In the genomic region with DNA sequence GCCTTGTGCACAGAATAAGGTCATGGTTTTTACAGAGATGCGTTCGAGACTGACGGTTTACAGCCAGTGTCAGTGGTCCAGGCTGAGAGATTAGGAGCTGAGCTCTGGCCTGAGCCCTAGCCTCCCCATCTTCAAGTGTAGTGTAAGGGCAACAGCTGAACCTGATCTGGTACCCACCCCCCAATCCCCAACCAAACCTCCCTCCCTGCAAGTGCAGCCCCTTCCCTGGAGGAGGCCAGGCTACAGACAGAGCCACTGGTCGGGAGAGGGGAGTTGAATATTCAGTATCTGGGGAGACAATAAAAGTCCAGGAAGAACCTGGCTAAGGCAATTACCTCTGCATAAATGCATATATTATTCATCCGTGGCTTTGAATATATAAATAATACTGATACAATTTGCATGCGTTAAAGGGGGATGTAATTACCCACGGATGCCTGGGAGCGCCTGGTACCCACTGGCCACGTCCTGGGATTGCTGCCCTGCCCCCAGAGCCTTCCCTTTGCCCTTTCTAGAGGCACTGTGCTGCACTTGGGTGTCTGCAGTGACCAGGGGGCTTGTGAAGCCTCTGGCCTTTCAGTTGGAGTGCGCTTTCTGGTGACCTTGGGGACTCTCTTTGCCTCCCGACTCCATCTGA, we compare ENCODE assay signal across 21 mouse cellular contexts.
DNase-seq lines count a peak whose midpoint lies in the region; ATAC-seq and TF ChIP-seq lines count a peak whose summit lies in the region.
"Had no signal": no experiment of that assay in that cellular context is flagged by ENCODE, and none has a peak within 500 bp of the region (broad histone marks: within the 10 kb centered on the region; RNA-seq: fewer than 3 reads in every experiment).

No protein-coding gene starts in this region.

- H3K27me3 ChIP-seq in hindbrain, embryonic 11.5 days (ENCODE audit: control insufficient read depth, insufficient read depth, low read length) = no peaks in the 10 kb centered on the region
- H3K27me3 ChIP-seq in hindbrain, postnatal 0 days (ENCODE audit: insufficient read depth, low read length) = no peaks in the 10 kb centered on the region
- no peaks in the 10 kb centered on the region for H3K27me3 ChIP-seq in forebrain, embryonic 16.5 days (replicated peaks; ENCODE audit: control insufficient read depth, insufficient read depth, low read length)
- H3K27me3 ChIP-seq in midbrain, embryonic 15.5 days (replicated peaks) = no peaks in the 10 kb centered on the region
- H3K27me3 ChIP-seq: hindbrain, embryonic 15.5 days; lung, embryonic 15.5 days had no signal

- no peak overlapping the region for H3K9ac ChIP-seq in hindbrain, embryonic 11.5 days (ENCODE audit: low read depth, low read length)
- H3K9ac ChIP-seq in hindbrain, postnatal 0 days (replicated peaks; ENCODE audit: low read length) = no peak overlapping the region
- H3K9ac ChIP-seq in forebrain, embryonic 16.5 days (replicated peaks; ENCODE audit: low read depth, low read length) = no peak overlapping the region
- H3K9ac ChIP-seq in midbrain, embryonic 15.5 days = 0 out of 2 replicates have a peak overlapping the region, but pooled peaks have one; percentile 6
- H3K9ac ChIP-seq: hindbrain, embryonic 15.5 days; limb, embryonic 12.5 days; liver, embryonic 13.5 days; lung, embryonic 15.5 days had no signal

- H3K4me3 ChIP-seq in hindbrain, embryonic 11.5 days (ENCODE audit: low read depth, low read length) = no peak overlapping the region
- no peak overlapping the region for H3K4me3 ChIP-seq in hindbrain, postnatal 0 days (ENCODE audit: low read length)
- no peak overlapping the region for H3K4me3 ChIP-seq in forebrain, embryonic 16.5 days (replicated peaks; ENCODE audit: low read length)
- no peak overlapping the region for H3K4me3 ChIP-seq in midbrain, embryonic 15.5 days
- H3K4me3 ChIP-seq: erythroblast, embryonic 14.5 days; hindbrain, embryonic 15.5 days; limb, embryonic 12.5 days; liver, embryonic 13.5 days; lung, embryonic 15.5 days; myocyte had no signal

- TF ChIP-seq CTCF in hindbrain, postnatal 0 days (IDR thresholded peaks at IDR 0.05; ENCODE audit: low read depth) = no peak
- TF ChIP-seq CTCF in brain, embryonic 14.5 days (IDR thresholded peaks at IDR 0.05; ENCODE audit: borderline replicate concordance, extremely low read depth, insufficient read depth, insufficient read length) = no peak

- H3K9me3 ChIP-seq in hindbrain, embryonic 11.5 days (ENCODE audit: control insufficient read depth, low read length) = no peaks in the 10 kb centered on the region
- H3K9me3 ChIP-seq in hindbrain, postnatal 0 days (ENCODE audit: low read length) = no peaks in the 10 kb centered on the region
- H3K9me3 ChIP-seq in forebrain, embryonic 16.5 days (ENCODE audit: control insufficient read depth, low read length) = no peaks in the 10 kb centered on the region
- no peaks in the 10 kb centered on the region for H3K9me3 ChIP-seq in midbrain, embryonic 15.5 days
- H3K9me3 ChIP-seq: hindbrain, embryonic 15.5 days; limb, embryonic 12.5 days; liver, embryonic 13.5 days; lung, embryonic 15.5 days had no signal

- ATAC-seq in hindbrain, embryonic 11.5 days (ENCODE audit: low FRiP score) = peak; percentile 80
- no peak for ATAC-seq in hindbrain, postnatal 0 days
- peak; percentile 63 for ATAC-seq in forebrain, embryonic 16.5 days
- peak; percentile 62 for ATAC-seq in midbrain, embryonic 15.5 days (replicated peaks)

- peak; percentile 36 for DNase-seq in hindbrain, embryonic 11.5 days (ENCODE audit: low spot score)
- DNase-seq in hindbrain, postnatal 0 days (ENCODE audit: low spot score) = no peak
- peak; percentile 79 for DNase-seq in brain, embryonic 14.5 days (ENCODE audit: low read depth)
- DNase-seq in c-Kit-positive CD71-positive TER-119-positive erythroid progenitor cells, embryonic 14.5 days (ENCODE audit: low spot score) = no peak
- no peak for DNase-seq in thymus, postnatal 0 days (ENCODE audit: low spot score)
- DNase-seq: adrenal gland, postnatal 14 days; B cell, adult 2 months; cerebellum, adult 8-10 months; kidney, adult 11 months; kidney, postnatal 10 days; liver, embryonic 13.5 days; right cerebral cortex, postnatal 25 days; thymus, postnatal 36 days had no signal

- TF ChIP-seq POLR2A in brain, embryonic 14.5 days (IDR thresholded peaks at IDR 0.05; ENCODE audit: borderline replicate concordance, extremely low read depth, insufficient read depth, insufficient read length, poor library complexity, severe bottlenecking) = no peak

- WGBS in hindbrain, embryonic 11.5 days = 34% methylated on average over 11 of the region's 11 CpGs
- 38% methylated on average over 11 of the region's 11 CpGs for WGBS in hindbrain, postnatal 0 days
- WGBS in forebrain, embryonic 16.5 days = 32% methylated on average over 11 of the region's 11 CpGs
- WGBS in midbrain, embryonic 15.5 days = 21% methylated on average over 11 of the region's 11 CpGs

- H3K4me1 ChIP-seq in hindbrain, embryonic 11.5 days (replicated peaks; ENCODE audit: control insufficient read depth, insufficient read depth, low read length) = peaks cover 8% of the 10 kb centered on the region; the same call in 1 of the 2 replicates
- H3K4me1 ChIP-seq in hindbrain, postnatal 0 days (ENCODE audit: insufficient read depth, low read length) = no peaks in the 10 kb centered on the region
- peaks cover 19% of the 10 kb centered on the region for H3K4me1 ChIP-seq in forebrain, embryonic 16.5 days (replicated peaks; ENCODE audit: control insufficient read depth, insufficient read depth, low read length)
- H3K4me1 ChIP-seq in midbrain, embryonic 15.5 days = peaks cover 21% of the 10 kb centered on the region
- H3K4me1 ChIP-seq: limb, embryonic 12.5 days; liver, embryonic 13.5 days; lung, embryonic 15.5 days had no signal

- no peak overlapping the region for H3K4me2 ChIP-seq in hindbrain, embryonic 11.5 days (replicated peaks; ENCODE audit: low read depth, low read length)
- H3K4me2 ChIP-seq in hindbrain, postnatal 0 days (ENCODE audit: low read depth, low read length) = no peak overlapping the region
- no peak overlapping the region for H3K4me2 ChIP-seq in forebrain, embryonic 16.5 days (ENCODE audit: low read length)
- no peak overlapping the region for H3K4me2 ChIP-seq in midbrain, embryonic 15.5 days
- H3K4me2 ChIP-seq: hindbrain, embryonic 15.5 days; limb, embryonic 12.5 days; liver, embryonic 13.5 days; lung, embryonic 15.5 days had no signal

- peak overlapping the region; percentile 70 for H3K27ac ChIP-seq in hindbrain, embryonic 11.5 days (ENCODE audit: low read depth, low read length)
- no peak overlapping the region for H3K27ac ChIP-seq in hindbrain, postnatal 0 days
- 0 out of 2 replicates have a peak overlapping the region, but pooled peaks have one; percentile 18 for H3K27ac ChIP-seq in forebrain, embryonic 16.5 days (ENCODE audit: low read length)
- peak overlapping the region; percentile 60 for H3K27ac ChIP-seq in midbrain, embryonic 15.5 days
- H3K27ac ChIP-seq: hindbrain, embryonic 15.5 days; limb, embryonic 12.5 days; liver, embryonic 13.5 days; lung, embryonic 15.5 days; stomach, postnatal 0 days had no signal

- H3K36me3 ChIP-seq in hindbrain, embryonic 11.5 days (ENCODE audit: control insufficient read depth, insufficient read depth, low read length) = no peaks in the 10 kb centered on the region
- H3K36me3 ChIP-seq in hindbrain, postnatal 0 days (ENCODE audit: insufficient read depth, low read length) = no peaks in the 10 kb centered on the region
- H3K36me3 ChIP-seq in forebrain, embryonic 16.5 days (ENCODE audit: control insufficient read depth, insufficient read depth) = no peaks in the 10 kb centered on the region
- no peaks in the 10 kb centered on the region for H3K36me3 ChIP-seq in midbrain, embryonic 15.5 days (replicated peaks)
- H3K36me3 ChIP-seq: hindbrain, embryonic 15.5 days; limb, embryonic 12.5 days; liver, embryonic 13.5 days; lung, embryonic 15.5 days had no signal

Comparison
In these comparisons a context has a peak if more than half of its experiments do, and no peak if none do; other contexts are left out.
1. DNase-seq: peak in hindbrain, embryonic 11.5 days (single experiment) and brain, embryonic 14.5 days (single experiment); none in hindbrain, postnatal 0 days (single experiment), c-Kit-positive CD71-positive TER-119-positive erythroid progenitor cells, embryonic 14.5 days (single experiment) and thymus, postnatal 0 days (single experiment).